Mouse (Mus musculus): ENCODE results near the gene Tmem163. TPM values are rescaled to one million over a fixed set of nuclear protein-coding genes. Genes with fewer than 3 reads are reported as not detected.
A peak's percentile ranks its signal among the peaks of the same experiment; 100 is the strongest.

The Tmem163 gene
- polyA plus RNA-seq, 1 experiment = 1.0 TPM

- 22% methylated on average over 2 of the region's 2 CpGs for WGBS
- Histone ChIP-seq H3K27ac (ENCODE audit: insufficient read depth, low read depth, low read length) (no peak overlapping the region), H3K36me3 (ENCODE audit: control insufficient read depth, insufficient read depth, low read length) (no peaks in the 10 kb centered on the region), H3K4me1 (ENCODE audit: control insufficient read depth, insufficient read depth, insufficient read length, low read length) (no peaks in the 10 kb centered on the region), H3K4me3 (ENCODE audit: low read depth, low read length) (no peak overlapping the region), H3K27me3 (ENCODE audit: control insufficient read depth, insufficient read depth, low read length) (no peaks in the 10 kb centered on the region)
- no peak for TF ChIP-seq POLR2A (IDR thresholded peaks at IDR 0.05; ENCODE audit: low read depth, low read length)
- TF ChIP-seq CTCF (IDR thresholded peaks at IDR 0.05; ENCODE audit: extremely low read depth, insufficient read length, insufficient replicate concordance, low read depth, low read length) = no peak
Measured at GRCm38 (mm10) chr1:127696533-127696932, 17.2 kb upstream of the Tmem163 start.

- peaks cover 34% of the 10 kb centered on the region for H3K27me3 ChIP-seq (ENCODE audit: control insufficient read depth, insufficient read depth, low read length)
- no peaks in the 10 kb centered on the region for H3K36me3 ChIP-seq (ENCODE audit: control insufficient read depth, insufficient read depth, low read length)
- TF ChIP-seq POLR2A (IDR thresholded peaks at IDR 0.05; ENCODE audit: low read depth, low read length) = no peak
- TF ChIP-seq CTCF (IDR thresholded peaks at IDR 0.05; ENCODE audit: extremely low read depth, insufficient read length, insufficient replicate concordance, low read depth, low read length) = no peak
- H3K4me1 ChIP-seq (ENCODE audit: control insufficient read depth, insufficient read depth, insufficient read length, low read length) = peaks cover 6% of the 10 kb centered on the region
- WGBS = 4% methylated on average over 64 of the region's 64 CpGs
- H3K4me3 ChIP-seq (ENCODE audit: low read depth, low read length) = peak overlapping the region; percentile 60
- no peak overlapping the region for H3K27ac ChIP-seq (ENCODE audit: insufficient read depth, low read depth, low read length)
Measured at GRCm38 (mm10) chr1:127677661-127678580, 1.4 kb downstream of the Tmem163 start.

- no peak for TF ChIP-seq POLR2A (IDR thresholded peaks at IDR 0.05; ENCODE audit: low read depth, low read length)
- TF ChIP-seq CTCF (IDR thresholded peaks at IDR 0.05; ENCODE audit: extremely low read depth, insufficient read length, insufficient replicate concordance, low read depth, low read length) = no peak
- Histone ChIP-seq H3K36me3 (ENCODE audit: control insufficient read depth, insufficient read depth, low read length) (no peaks in the 10 kb centered on the region), H3K4me1 (ENCODE audit: control insufficient read depth, insufficient read depth, insufficient read length, low read length) (peaks cover 6% of the 10 kb centered on the region), H3K27ac (ENCODE audit: insufficient read depth, low read depth, low read length) (no peak overlapping the region), H3K27me3 (ENCODE audit: control insufficient read depth, insufficient read depth, low read length) (peaks cover 34% of the 10 kb centered on the region), H3K4me3 (ENCODE audit: low read depth, low read length) (peak overlapping the region; percentile 60)
- WGBS = 2% methylated on average over 44 of the region's 44 CpGs
Measured at GRCm38 (mm10) chr1:127677131-127677631, 2.2 kb downstream of the Tmem163 start.

GRCm38 (mm10) chr1:127676516-127677099 is 2.7 kb downstream of the Tmem163 start:
- H3K4me1 ChIP-seq (ENCODE audit: control insufficient read depth, insufficient read depth, insufficient read length, low read length) = peaks cover 6% of the 10 kb centered on the region
- TF ChIP-seq CTCF (IDR thresholded peaks at IDR 0.05; ENCODE audit: extremely low read depth, insufficient read length, insufficient replicate concordance, low read depth, low read length) (no peak), POLR2A (IDR thresholded peaks at IDR 0.05; ENCODE audit: low read depth, low read length) (no peak)
- peaks cover 34% of the 10 kb centered on the region for H3K27me3 ChIP-seq (ENCODE audit: control insufficient read depth, insufficient read depth, low read length)
- H3K4me3 ChIP-seq (ENCODE audit: low read depth, low read length) = peak overlapping the region; percentile 30
- 10% methylated on average over 25 of the region's 25 CpGs for WGBS
- H3K27ac ChIP-seq (ENCODE audit: insufficient read depth, low read depth, low read length) = no peak overlapping the region
- no peaks in the 10 kb centered on the region for H3K36me3 ChIP-seq (ENCODE audit: control insufficient read depth, insufficient read depth, low read length)

GRCm38 (mm10) chr1:127676116-127676515 is 3.2 kb downstream of the Tmem163 start:
- Histone ChIP-seq H3K27me3 (ENCODE audit: control insufficient read depth, insufficient read depth, low read length) (peaks cover 34% of the 10 kb centered on the region), H3K4me1 (ENCODE audit: control insufficient read depth, insufficient read depth, insufficient read length, low read length) (peaks cover 6% of the 10 kb centered on the region), H3K36me3 (ENCODE audit: control insufficient read depth, insufficient read depth, low read length) (no peaks in the 10 kb centered on the region), H3K27ac (ENCODE audit: insufficient read depth, low read depth, low read length) (no peak overlapping the region), H3K4me3 (ENCODE audit: low read depth, low read length) (no peak overlapping the region)
- TF ChIP-seq CTCF (IDR thresholded peaks at IDR 0.05; ENCODE audit: extremely low read depth, insufficient read length, insufficient replicate concordance, low read depth, low read length) (no peak), POLR2A (IDR thresholded peaks at IDR 0.05; ENCODE audit: low read depth, low read length) (no peak)
- WGBS = 44% methylated on average over 12 of the region's 12 CpGs

GRCm38 (mm10) chr1:127675253-127675652 is 4.1 kb downstream of the Tmem163 start:
- Histone ChIP-seq H3K36me3 (ENCODE audit: control insufficient read depth, insufficient read depth, low read length) (no peaks in the 10 kb centered on the region), H3K27ac (ENCODE audit: insufficient read depth, low read depth, low read length) (no peak overlapping the region), H3K4me1 (ENCODE audit: control insufficient read depth, insufficient read depth, insufficient read length, low read length) (peaks cover 6% of the 10 kb centered on the region), H3K4me3 (ENCODE audit: low read depth, low read length) (no peak overlapping the region), H3K27me3 (ENCODE audit: control insufficient read depth, insufficient read depth, low read length) (peaks cover 34% of the 10 kb centered on the region)
- WGBS = 41% methylated on average over 1 of the region's 1 CpGs
- no peak for TF ChIP-seq CTCF (IDR thresholded peaks at IDR 0.05; ENCODE audit: extremely low read depth, insufficient read length, insufficient replicate concordance, low read depth, low read length)
- no peak for TF ChIP-seq POLR2A (IDR thresholded peaks at IDR 0.05; ENCODE audit: low read depth, low read length)

Measured in small intestine, adult 2 months (tissue).